Mouse (Mus musculus) kidney, postnatal 14 days (tissue): ENCODE measurements around the gene Naa38.

Experiments used
- DNase-seq: peaks from one replicate; pipeline ENCODE4 v3.0.0; 2022; ENCODE audit warnings: mixed read lengths

Naa38 gene

GRCm38 (mm10) chr11:69395235-69395633 lies at the start of gene Naa38, which contains the start of gene Cyb5d1:
Naa38 (plus strand) TSS chr11:69395487.
Cyb5d1 (minus strand) TSS chr11:69395631.
- DNase-seq: peak; percentile 95

GRCm38 (mm10) chr11:69346441-69346840 lies 48.8 kb upstream of the Naa38 start:
- DNase-seq: no peak

- DNase-seq: no peak
These were observed 38.7 kb upstream of the Naa38 start for GRCm38 (mm10) chr11:69356544-69356943.

- no peak for DNase-seq
These were observed 37.6 kb upstream of the Naa38 start for GRCm38 (mm10) chr11:69357690-69358089.

GRCm38 (mm10) chr11:69362021-69362420 lies 33.3 kb upstream of the Naa38 start:
- DNase-seq: no peak

GRCm38 (mm10) chr11:69362479-69362878 lies 32.8 kb upstream of the Naa38 start:
- DNase-seq: peak; percentile 27

- DNase-seq: peak; percentile 65
These were observed 30.9 kb upstream of the Naa38 start for GRCm38 (mm10) chr11:69364376-69364775.

- peak; percentile 96 for DNase-seq
These were observed 30.4 kb upstream of the Naa38 start for GRCm38 (mm10) chr11:69364910-69365309.

- no peak for DNase-seq
These were observed 29.6 kb upstream of the Naa38 start for GRCm38 (mm10) chr11:69365722-69366121.

- peak; percentile 99 for DNase-seq
These were observed 29.0 kb upstream of the Naa38 start for GRCm38 (mm10) chr11:69366157-69366854.

- DNase-seq: peak; percentile 30
These were observed 28.3 kb upstream of the Naa38 start for GRCm38 (mm10) chr11:69366855-69367615.

GRCm38 (mm10) chr11:69367616-69368355 lies 27.5 kb upstream of the Naa38 start:
- DNase-seq: no peak

GRCm38 (mm10) chr11:69368356-69369214 lies 26.7 kb upstream of the Naa38 start:
- peak; percentile 74 for DNase-seq

GRCm38 (mm10) chr11:69369215-69369989 lies 25.9 kb upstream of the Naa38 start, which contains the start of gene Chd3:
Chd3 (minus strand) TSS chr11:69369406.
- peak; percentile 19 for DNase-seq

- DNase-seq: no peak
These were observed 25.1 kb upstream of the Naa38 start for GRCm38 (mm10) chr11:69369990-69370816.

- no peak for DNase-seq
These were observed 24.5 kb upstream of the Naa38 start for GRCm38 (mm10) chr11:69370817-69371215.

- no peak for DNase-seq
These were observed 23.7 kb upstream of the Naa38 start for GRCm38 (mm10) chr11:69371601-69372000.

- peak; percentile 47 for DNase-seq
These were observed 23.1 kb upstream of the Naa38 start for GRCm38 (mm10) chr11:69372056-69372779.

GRCm38 (mm10) chr11:69372780-69373170 lies 22.5 kb upstream of the Naa38 start:
- DNase-seq: no peak
